Mouse (Mus musculus) ES-Bruce4 (cell line): ENCODE measurements around the gene Ly86.
A peak's percentile ranks its signal among the peaks of the same experiment; 100 is the strongest.

Experiments used
- CTCF ChIP-seq: IDR thresholded peaks from one replicate; pipeline ENCODE4 v1.8.1; 2011; ENCODE audit warnings: low read depth, low read length
- POLR2A ChIP-seq: IDR thresholded peaks from one replicate; pipeline ENCODE4 v1.8.1; 2011; ENCODE audit warnings: low read length; ENCODE audit not compliant: insufficient read depth

- peak; percentile 38 for TF ChIP-seq CTCF
- TF ChIP-seq POLR2A = no peak
Measured at GRCm38 (mm10) chr13:37467795-37468194, 122.8 kb downstream of the Ly86 start.
